Mouse (Mus musculus): Measurements from ENCODE around the gene Gorasp2. TPM values are rescaled to one million over a fixed set of nuclear protein-coding genes. Genes with fewer than 3 reads are reported as not detected.

The Gorasp2 gene
- polyA plus RNA-seq, 1 experiment = 113 TPM

DNA sequence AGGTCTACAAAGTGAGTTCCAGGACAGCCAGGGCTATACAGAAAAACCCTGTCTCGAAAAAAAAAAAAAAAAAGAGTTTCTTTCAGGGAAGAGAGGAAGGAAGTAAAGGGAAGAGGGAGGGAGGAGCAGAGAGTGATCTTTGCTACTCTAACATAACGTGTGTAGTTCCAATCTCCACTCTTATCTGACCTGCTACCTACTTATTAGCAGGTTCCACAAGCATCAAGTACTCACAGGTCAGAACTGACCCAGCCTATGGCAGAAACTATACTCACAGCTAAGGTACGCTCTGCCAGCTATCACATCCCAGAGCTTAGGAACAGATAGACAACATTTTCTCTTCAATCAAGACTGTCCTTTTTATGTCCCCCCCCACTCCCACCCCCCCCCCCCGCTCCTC is 74.2 kb downstream of the Gorasp2 start:
- no peak overlapping the region for H3ac ChIP-seq (ENCODE audit: control insufficient read depth, insufficient read length)
- H3K36me3 ChIP-seq (ENCODE audit: control insufficient read depth, insufficient read depth) = peaks cover 13% of the 10 kb centered on the region
- no peak for TF ChIP-seq REST (IDR thresholded peaks at IDR 0.05; ENCODE audit: insufficient read depth, insufficient read length)
- no peaks in the 10 kb centered on the region for H3K27me3 ChIP-seq (ENCODE audit: control insufficient read depth, insufficient read depth, insufficient read length)
- no peak overlapping the region for H3K4me2 ChIP-seq (ENCODE audit: low read depth)
- no peaks in the 10 kb centered on the region for H3K79me2 ChIP-seq (ENCODE audit: control insufficient read depth, insufficient read depth)
- no peak overlapping the region for H3K4me3 ChIP-seq

DNA sequence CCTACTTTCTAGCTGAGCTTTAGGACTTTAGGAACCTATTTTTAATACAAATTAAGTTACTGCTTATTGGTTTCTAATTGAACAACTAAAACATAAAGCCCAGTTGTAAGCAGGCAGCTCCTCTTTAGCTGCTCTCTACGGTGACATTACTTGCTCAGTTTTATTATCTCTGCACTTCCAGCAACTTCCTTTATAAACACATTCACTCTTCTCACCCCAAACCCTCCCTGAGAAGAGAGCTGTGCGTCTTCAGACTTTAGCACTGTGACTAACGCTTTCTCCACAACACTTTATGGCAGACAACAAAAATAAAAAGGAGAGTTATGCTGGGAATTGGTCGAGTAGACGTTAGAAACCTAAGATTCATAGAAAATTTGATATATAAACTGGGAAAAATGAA is 74.6 kb downstream of the Gorasp2 start:
- Histone ChIP-seq H3K36me3 (ENCODE audit: control insufficient read depth, insufficient read depth) (peaks cover 13% of the 10 kb centered on the region), H3ac (ENCODE audit: control insufficient read depth, insufficient read length) (no peak overlapping the region)
- TF ChIP-seq POLR2A (IDR thresholded peaks at IDR 0.05; ENCODE audit: insufficient read length, low read depth) = no peak
- TF ChIP-seq E2F4 (IDR thresholded peaks at IDR 0.05; ENCODE audit: insufficient read depth) = no peak
- TF ChIP-seq MYOD1 (IDR thresholded peaks at IDR 0.05; ENCODE audit: control insufficient read depth in 1 of 3, insufficient read length in 2 of 3, low read depth in 2 of 3) = no peak
- no peak for TF ChIP-seq USF1 (IDR thresholded peaks at IDR 0.05; ENCODE audit: low read depth)
- no peak for TF ChIP-seq SRF (IDR thresholded peaks at IDR 0.05; ENCODE audit: control insufficient read depth, insufficient read length, low read depth)
- no peak for TF ChIP-seq POLR2AphosphoS2 (IDR thresholded peaks at IDR 0.05; ENCODE audit: insufficient read length, low read depth)
- no peak for TF ChIP-seq TCF3 (IDR thresholded peaks at IDR 0.05; ENCODE audit: insufficient read length, low read depth)
- TF ChIP-seq MYOG (IDR thresholded peaks at IDR 0.05; ENCODE audit: control insufficient read depth in 1 of 3, insufficient read depth in 1 of 3, insufficient read length in 2 of 3, low read depth in 2 of 3) = no peak
- no peak for TF ChIP-seq TCF12 (IDR thresholded peaks at IDR 0.05; ENCODE audit: insufficient read depth, poor library complexity, severe bottlenecking)

DNA sequence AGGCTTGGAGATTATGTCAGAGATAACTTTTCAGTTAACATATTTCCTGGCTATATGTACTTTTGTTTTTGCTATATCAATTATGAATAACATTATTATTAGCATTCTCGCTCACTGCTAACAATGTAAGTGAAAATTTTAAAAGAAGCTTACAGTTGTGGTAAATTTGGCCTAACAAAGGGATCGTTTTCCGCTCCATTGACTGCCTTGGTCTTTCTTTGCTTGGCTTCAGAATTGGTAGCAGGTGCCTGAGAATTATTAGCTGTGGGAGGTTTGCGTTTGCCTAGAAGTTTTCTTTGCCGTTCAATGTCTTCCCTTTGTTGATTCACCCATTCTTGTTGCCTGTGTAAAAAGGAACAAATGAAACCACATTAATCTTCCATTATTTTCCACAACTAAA is 80.5 kb downstream of the Gorasp2 start:
- TF ChIP-seq MYOD1 (IDR thresholded peaks at IDR 0.05; ENCODE audit: control insufficient read depth in 1 of 3, insufficient read length in 2 of 3, low read depth in 2 of 3) = no peak
- Histone ChIP-seq H3ac (ENCODE audit: control insufficient read depth, insufficient read length) (no peak overlapping the region), H3K4me3 (no peak overlapping the region), H3K36me3 (ENCODE audit: control insufficient read depth, insufficient read depth) (peaks cover 37% of the 10 kb centered on the region), H3K27me3 (ENCODE audit: control insufficient read depth, insufficient read depth, insufficient read length) (no peaks in the 10 kb centered on the region), H3K79me2 (ENCODE audit: control insufficient read depth, insufficient read depth) (no peaks in the 10 kb centered on the region), H3K4me2 (ENCODE audit: low read depth) (no peak overlapping the region)

More for the DNA sequence above, 74.6 kb downstream of the Gorasp2 start:
- Histone ChIP-seq H3K4me2 (ENCODE audit: low read depth) (no peak overlapping the region), H3K79me2 (ENCODE audit: control insufficient read depth, insufficient read depth) (no peaks in the 10 kb centered on the region), H3K4me3 (no peak overlapping the region), H3K27me3 (ENCODE audit: control insufficient read depth, insufficient read depth, insufficient read length) (no peaks in the 10 kb centered on the region)

DNA sequence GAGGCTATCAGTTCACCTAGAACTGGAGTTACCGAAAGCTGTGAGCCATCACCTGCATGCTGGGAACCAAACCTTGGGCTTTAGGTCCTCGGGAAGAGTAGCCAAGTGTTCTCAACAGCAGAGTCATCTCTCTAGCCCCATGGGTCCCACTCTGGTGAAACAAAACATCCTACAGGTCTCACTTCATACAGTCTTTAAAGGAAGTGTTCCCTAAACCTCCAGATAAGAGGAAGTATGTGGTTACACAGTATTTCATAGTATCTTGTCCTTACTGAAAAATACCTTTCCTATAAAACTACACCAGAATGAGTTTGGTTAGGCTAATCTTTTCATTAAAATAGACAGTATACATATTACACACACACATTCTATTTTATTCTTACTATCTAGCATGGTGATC is 81.2 kb downstream of the Gorasp2 start:
- TF ChIP-seq POLR2A (IDR thresholded peaks at IDR 0.05; ENCODE audit: insufficient read length, low read depth) (no peak), TCF12 (IDR thresholded peaks at IDR 0.05; ENCODE audit: insufficient read depth, poor library complexity, severe bottlenecking) (no peak), CEBPB (IDR thresholded peaks at IDR 0.05; ENCODE audit: insufficient read depth, poor library complexity, severe bottlenecking) (no peak)
- H3K36me3 ChIP-seq (ENCODE audit: control insufficient read depth, insufficient read depth) = peaks cover 37% of the 10 kb centered on the region
- no peak overlapping the region for H3ac ChIP-seq (ENCODE audit: control insufficient read depth, insufficient read length)
- no peaks in the 10 kb centered on the region for H3K27me3 ChIP-seq (ENCODE audit: control insufficient read depth, insufficient read depth, insufficient read length)
- no peak overlapping the region for H3K4me3 ChIP-seq
- H3K79me2 ChIP-seq (ENCODE audit: control insufficient read depth, insufficient read depth) = no peaks in the 10 kb centered on the region
- H3K4me2 ChIP-seq (ENCODE audit: low read depth) = no peak overlapping the region

DNA sequence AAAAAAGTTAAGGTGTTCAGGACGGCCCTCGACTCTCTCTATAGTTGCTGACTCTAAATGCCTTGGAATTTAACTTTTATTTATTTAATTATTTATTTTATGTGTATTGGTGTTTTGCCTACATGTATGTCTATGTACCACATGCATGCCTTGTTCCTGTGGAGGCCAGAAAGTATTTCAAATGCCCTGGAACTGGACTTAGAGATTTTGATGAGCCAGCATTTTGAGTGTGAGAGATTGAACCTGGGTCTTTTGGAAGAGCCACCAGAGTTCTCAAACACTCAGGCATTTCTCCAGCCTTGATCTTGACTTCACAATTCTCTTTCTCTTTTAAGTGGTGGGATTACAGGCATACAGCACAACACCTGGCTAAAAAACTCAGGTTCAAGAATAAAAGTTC is 90.3 kb downstream of the Gorasp2 start:
- TF ChIP-seq USF1 (IDR thresholded peaks at IDR 0.05; ENCODE audit: low read depth) (no peak), REST (IDR thresholded peaks at IDR 0.05; ENCODE audit: insufficient read depth, insufficient read length) (no peak), E2F4 (IDR thresholded peaks at IDR 0.05; ENCODE audit: insufficient read depth) (no peak), MAX (IDR thresholded peaks at IDR 0.05; ENCODE audit: low read depth) (no peak), MYOD1 (IDR thresholded peaks at IDR 0.05; ENCODE audit: control insufficient read depth in 1 of 3, insufficient read length in 2 of 3, low read depth in 2 of 3) (no peak), POLR2A (IDR thresholded peaks at IDR 0.05; ENCODE audit: insufficient read length, low read depth) (no peak), TCF3 (IDR thresholded peaks at IDR 0.05; ENCODE audit: insufficient read length, low read depth) (no peak), POLR2AphosphoS2 (IDR thresholded peaks at IDR 0.05; ENCODE audit: insufficient read length, low read depth) (no peak), TCF12 (IDR thresholded peaks at IDR 0.05; ENCODE audit: insufficient read depth, poor library complexity, severe bottlenecking) (no peak), CEBPB (IDR thresholded peaks at IDR 0.05; ENCODE audit: insufficient read depth, poor library complexity, severe bottlenecking) (no peak), SRF (IDR thresholded peaks at IDR 0.05; ENCODE audit: control insufficient read depth, insufficient read length, low read depth) (no peak), MYOG (IDR thresholded peaks at IDR 0.05; ENCODE audit: control insufficient read depth in 1 of 3, insufficient read depth in 1 of 3, insufficient read length in 2 of 3, low read depth in 2 of 3) (no peak)
- Histone ChIP-seq H3K27me3 (ENCODE audit: control insufficient read depth, insufficient read depth, insufficient read length) (no peaks in the 10 kb centered on the region), H3K36me3 (ENCODE audit: control insufficient read depth, insufficient read depth) (peaks cover 14% of the 10 kb centered on the region)

DNA sequence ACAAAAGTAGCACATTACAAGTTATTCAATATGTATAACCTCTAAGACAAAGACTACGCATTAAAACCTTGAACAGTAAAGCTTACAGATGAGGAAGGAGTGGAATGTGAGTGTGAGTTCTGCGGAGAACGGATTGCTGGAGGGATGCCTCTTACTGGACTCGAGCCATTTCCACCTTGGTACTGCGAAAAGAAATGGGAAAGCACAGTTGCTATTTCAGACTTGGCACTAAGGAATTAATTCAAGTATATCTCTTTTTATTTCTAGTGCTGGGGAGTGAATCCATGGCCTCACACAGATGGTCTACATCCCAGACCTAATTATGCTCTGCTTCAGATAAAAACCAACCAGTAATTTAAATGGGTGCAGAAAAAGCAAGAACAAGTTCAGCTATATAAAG is 90.8 kb downstream of the Gorasp2 start:
- Histone ChIP-seq H3K36me3 (ENCODE audit: control insufficient read depth, insufficient read depth) (peaks cover 11% of the 10 kb centered on the region), H3K79me2 (ENCODE audit: control insufficient read depth, insufficient read depth) (peaks cover 2% of the 10 kb centered on the region), H3K4me2 (ENCODE audit: low read depth) (no peak overlapping the region), H3K27me3 (ENCODE audit: control insufficient read depth, insufficient read depth, insufficient read length) (no peaks in the 10 kb centered on the region), H3K4me3 (no peak overlapping the region), H3ac (ENCODE audit: control insufficient read depth, insufficient read length) (no peak overlapping the region)
- no peak for TF ChIP-seq TCF3 (IDR thresholded peaks at IDR 0.05; ENCODE audit: insufficient read length, low read depth)
- TF ChIP-seq MYOG (IDR thresholded peaks at IDR 0.05; ENCODE audit: control insufficient read depth in 1 of 3, insufficient read depth in 1 of 3, insufficient read length in 2 of 3, low read depth in 2 of 3) = no peak
- TF ChIP-seq TCF12 (IDR thresholded peaks at IDR 0.05; ENCODE audit: insufficient read depth, poor library complexity, severe bottlenecking) = no peak
- no peak for TF ChIP-seq CEBPB (IDR thresholded peaks at IDR 0.05; ENCODE audit: insufficient read depth, poor library complexity, severe bottlenecking)
- TF ChIP-seq MYOD1 (IDR thresholded peaks at IDR 0.05; ENCODE audit: control insufficient read depth in 1 of 3, insufficient read length in 2 of 3, low read depth in 2 of 3) = no peak

More for the DNA sequence above, 90.3 kb downstream of the Gorasp2 start:
- no peak overlapping the region for H3K4me2 ChIP-seq (ENCODE audit: low read depth)
- no peaks in the 10 kb centered on the region for H3K79me2 ChIP-seq (ENCODE audit: control insufficient read depth, insufficient read depth)
- no peak overlapping the region for H3K4me3 ChIP-seq
- no peak overlapping the region for H3ac ChIP-seq (ENCODE audit: control insufficient read depth, insufficient read length)

Other genes starting within 250 kb of the Gorasp2 start
- gene Sp5, start 186.7 kb upstream of the Gorasp2 start, polyA plus RNA-seq (2012; fragmentation: generic; extraction: Trizol) = not detected
- gene Erich2, start 152.8 kb upstream of the Gorasp2 start, polyA plus RNA-seq (2012; fragmentation: generic; extraction: Trizol) = 0.13 TPM
- gene Gad1, start 108.5 kb upstream of the Gorasp2 start, polyA plus RNA-seq (2012; fragmentation: generic; extraction: Trizol) = not detected
- 3.3 TPM for gene Gm26558, start 532 bp downstream of the Gorasp2 start, polyA plus RNA-seq (2012; fragmentation: generic; extraction: Trizol)
- 9.4 TPM for gene Tlk1, start 164.2 kb downstream of the Gorasp2 start, polyA plus RNA-seq (2012; fragmentation: generic; extraction: Trizol)

All from myocyte (in vitro differentiated cells).